Comparison of ENCODE assay signal across 31 mouse cellular contexts in the genomic region with DNA sequence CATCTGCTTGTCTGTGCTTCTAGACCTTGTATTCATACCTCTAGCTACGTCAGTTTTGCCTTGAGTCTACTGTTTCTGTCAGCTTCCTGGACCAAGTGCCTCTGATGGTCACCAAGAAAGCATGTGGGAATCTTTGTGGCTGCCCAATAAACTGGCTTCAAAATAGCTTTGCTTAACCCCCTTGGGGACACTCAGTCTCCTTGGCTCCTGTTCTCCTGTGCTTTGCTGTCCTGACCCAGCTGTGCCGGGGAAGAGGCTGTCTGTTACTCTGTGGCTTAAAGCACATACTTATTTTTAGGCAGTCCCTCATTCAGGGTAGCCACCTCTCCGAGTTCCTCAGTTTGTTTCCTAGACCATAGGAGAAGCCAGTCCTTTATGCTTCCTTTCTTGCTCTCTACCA.
DNase-seq lines count a peak whose midpoint lies in the region; ATAC-seq and TF ChIP-seq lines count a peak whose summit lies in the region.
"Had no signal": no experiment of that assay in that cellular context is flagged by ENCODE, and none has a peak within 500 bp of the region (broad histone marks: within the 10 kb centered on the region; RNA-seq: fewer than 3 reads in every experiment).

No protein-coding gene starts in this region.

- TF ChIP-seq CTCF in gastrocnemius, adult 2 months (IDR thresholded peaks at IDR 0.05), result no peak

- intact Hi-C loops in gastrocnemius, adult 2 months (cut with DNase I), result no loop called here

- peak; percentile 72; the same call in 1 of the 2 replicates for ATAC-seq in limb, embryonic 13.5 days (ENCODE audit: low FRiP score, low read depth)
- ATAC-seq: CD4-positive, CD25-positive, alpha-beta regulatory T cell, adult 4 months; forebrain, postnatal 0 days; inflammation-experienced regulatory T-cells, adult 6 months; midbrain, embryonic 16.5 days had no signal

- no peaks in the 10 kb centered on the region for H3K27me3 ChIP-seq in limb, embryonic 13.5 days
- no peaks in the 10 kb centered on the region for H3K27me3 ChIP-seq in limb, embryonic 10.5 days (ENCODE audit: low read depth, poor library complexity, severe bottlenecking)
- H3K27me3 ChIP-seq: embryonic facial prominence, embryonic 15.5 days; forebrain, embryonic 12.5 days; heart, embryonic 13.5 days; hindbrain, embryonic 15.5 days; kidney, embryonic 15.5 days; liver, embryonic 15.5 days; neural tube, embryonic 12.5 days; stomach, embryonic 15.5 days had no signal

- peak overlapping the region; percentile 83 for H3K27ac ChIP-seq in gastrocnemius, adult 2 months
- peak overlapping the region; percentile 28 for H3K27ac ChIP-seq in limb, embryonic 13.5 days
- no peak overlapping the region for H3K27ac ChIP-seq in limb, embryonic 10.5 days
- H3K27ac ChIP-seq: embryonic facial prominence, embryonic 15.5 days; forebrain, embryonic 12.5 days; heart, embryonic 13.5 days; hindbrain, embryonic 10.5 days; hindbrain, embryonic 15.5 days; kidney, embryonic 15.5 days; left cerebral cortex, adult 2 months; liver, embryonic 15.5 days; neural tube, embryonic 12.5 days; stomach, embryonic 15.5 days had no signal

- no peak overlapping the region for H3K9ac ChIP-seq in limb, embryonic 13.5 days
- H3K9ac ChIP-seq: embryonic facial prominence, embryonic 15.5 days; forebrain, embryonic 12.5 days; forebrain, postnatal 0 days; heart, embryonic 13.5 days; hindbrain, embryonic 15.5 days; kidney, embryonic 15.5 days; liver, embryonic 15.5 days; lung, embryonic 14.5 days; neural tube, embryonic 12.5 days; stomach, embryonic 15.5 days had no signal

- no peaks in the 10 kb centered on the region for H3K36me3 ChIP-seq in limb, embryonic 13.5 days
- no peaks in the 10 kb centered on the region for H3K36me3 ChIP-seq in limb, embryonic 10.5 days
- H3K36me3 ChIP-seq: embryonic facial prominence, embryonic 15.5 days; forebrain, embryonic 12.5 days; heart, embryonic 13.5 days; hindbrain, embryonic 10.5 days; hindbrain, embryonic 15.5 days; kidney, embryonic 15.5 days; liver, embryonic 15.5 days; neural tube, embryonic 12.5 days; stomach, embryonic 15.5 days had no signal

- H3K9me3 ChIP-seq in limb, embryonic 13.5 days, result no peaks in the 10 kb centered on the region
- no peaks in the 10 kb centered on the region for H3K9me3 ChIP-seq in limb, embryonic 10.5 days (replicated peaks)
- H3K9me3 ChIP-seq: embryonic facial prominence, embryonic 15.5 days; forebrain, embryonic 12.5 days; heart, embryonic 13.5 days; hindbrain, embryonic 15.5 days; kidney, embryonic 15.5 days; liver, embryonic 15.5 days; neural tube, embryonic 12.5 days; stomach, embryonic 15.5 days had no signal

- H3K4me3 ChIP-seq in gastrocnemius, adult 2 months, result no peak overlapping the region
- H3K4me3 ChIP-seq in limb, embryonic 13.5 days, result no peak overlapping the region
- no peak overlapping the region for H3K4me3 ChIP-seq in limb, embryonic 10.5 days
- H3K4me3 ChIP-seq: embryonic facial prominence, embryonic 15.5 days; forebrain, embryonic 12.5 days; heart, embryonic 13.5 days; hindbrain, embryonic 10.5 days; hindbrain, embryonic 15.5 days; kidney, embryonic 15.5 days; left cerebral cortex, adult 2 months; liver, embryonic 15.5 days; neural tube, embryonic 12.5 days; stomach, embryonic 15.5 days had no signal

- DNase-seq in gastrocnemius, adult 2 months, result peak; percentile 35
- no peak for DNase-seq in gastrocnemius, postnatal 4 days (ENCODE audit: low spot score in 2 of 2)
- no peak for DNase-seq in limb, embryonic 10.5 days (ENCODE audit: low spot score)
- DNase-seq in skeletal muscle tissue, adult 2 months (ENCODE audit: low read depth, low spot score), result peak; percentile 38
- no peak for DNase-seq in lung, postnatal 14 days
- no peak for DNase-seq in spleen, adult 18-20 months
- DNase-seq: adrenal gland, adult 2 months; cerebellum, adult 2 months; cerebellum, postnatal 14 days; forebrain, postnatal 0 days; kidney, adult 18-20 months; kidney, postnatal 25 days; lung, embryonic 14.5 days; right cerebral cortex, adult 18-20 months; right cerebral cortex, postnatal 4 days; thymus, postnatal 25 days had no signal

- H3K4me2 ChIP-seq in limb, embryonic 13.5 days (replicated peaks), result no peak overlapping the region
- H3K4me2 ChIP-seq: embryonic facial prominence, embryonic 15.5 days; forebrain, embryonic 12.5 days; heart, embryonic 13.5 days; hindbrain, embryonic 15.5 days; kidney, embryonic 15.5 days; liver, embryonic 15.5 days; lung, embryonic 14.5 days; midbrain, embryonic 11.5 days; neural tube, embryonic 12.5 days; stomach, embryonic 15.5 days had no signal

- peaks cover 22% of the 10 kb centered on the region for H3K4me1 ChIP-seq in limb, embryonic 13.5 days
- H3K4me1 ChIP-seq in limb, embryonic 10.5 days, result peaks cover 6% of the 10 kb centered on the region; the same call in 1 of the 2 replicates
- H3K4me1 ChIP-seq: hindbrain, embryonic 15.5 days; kidney, embryonic 15.5 days; liver, embryonic 15.5 days; neural tube, embryonic 12.5 days had no signal

- 63% methylated on average over 3 of the region's 3 CpGs for WGBS in limb, embryonic 13.5 days
- WGBS in limb, embryonic 10.5 days, result 86% methylated on average over 3 of the region's 3 CpGs

Comparison
In these comparisons a context has a peak if more than half of its experiments do, and no peak if none do; other contexts are left out.
1. DNase-seq: peak in gastrocnemius, adult 2 months (single experiment) and skeletal muscle tissue, adult 2 months (single experiment); none in gastrocnemius, postnatal 4 days (0 of 2), limb, embryonic 10.5 days (single experiment), lung, postnatal 14 days (single experiment) and spleen, adult 18-20 months (0 of 2).